Mouse (Mus musculus) left cerebral cortex, postnatal 25 days (tissue): ENCODE data around the gene Psg25. TPM values are rescaled to one million over a fixed set of nuclear protein-coding genes. Genes with fewer than 3 reads are reported as not detected.
"Not testable (repeated sequence)": the region's sequence is repeated elsewhere in the genome, so short reads cannot be mapped to it uniquely, and the experiment has no call there.

Experiments
- DNase-seq, 2 experiments: peaks; one replicate each; pipeline ENCODE4 v3.0.0; 2022; ENCODE audit warnings: low spot score in 2 of 2, mixed read lengths in 1 of 2
- intact Hi-C: fragments of 180-260 bp; cut with DNase I; formaldehyde crosslinking; loops from one replicate; pipeline ENCODE4 v1.15.1; 2025
- total RNA-seq, 2 experiments: library from RNA; stranded (reverse); gene quantifications; 2 replicates each; pipeline ENCODE4 v1.2.3; 2021

Psg25 gene
- total RNA-seq: not detected

- intact Hi-C loops: no loop called here
- DNase-seq: no peak
These were observed at the start of gene Psg25 for GRCm38 (mm10) chr7:18532169-18532568. TSS of gene Psg25 (minus strand) at chr7:18532269.

- intact Hi-C loops: loop anchor here (10.0 kb wide), 1 partner anchor 58 kb away; no protein-coding TSS in a partner anchor
- DNase-seq: no peak
These were observed 35.1 kb upstream of the Psg25 start, which contains the start of gene Psg27 for GRCm38 (mm10) chr7:18567205-18567604. TSS of gene Psg27 (minus strand) at chr7:18567305.

GRCm38 (mm10) chr7:18559850-18560249, 27.8 kb upstream of the Psg25 start:
- DNase-seq: no peak
- intact Hi-C loops: loop anchor here (10.0 kb wide), 1 partner anchor 65 kb away; no protein-coding TSS in a partner anchor

- DNase-seq, intact Hi-C loops: not testable (repeated sequence)
These were observed 23.7 kb upstream of the Psg25 start for GRCm38 (mm10) chr7:18555751-18556150.

- DNase-seq: no peak
- intact Hi-C loops: no loop called here
These were observed 1.4 kb upstream of the Psg25 start for GRCm38 (mm10) chr7:18533420-18533819.

GRCm38 (mm10) chr7:18524668-18525067, 7.4 kb downstream of the Psg25 start:
- DNase-seq: no peak
- intact Hi-C loops: no loop called here

GRCm38 (mm10) chr7:18512848-18513247, 19.2 kb downstream of the Psg25 start:
- intact Hi-C loops, DNase-seq: not testable (repeated sequence)

- intact Hi-C loops, DNase-seq: not testable (repeated sequence)
These were observed 19.7 kb downstream of the Psg25 start for GRCm38 (mm10) chr7:18512417-18512816.

- intact Hi-C loops: no loop called here
- no peak for DNase-seq
These were observed 20.6 kb downstream of the Psg25 start for GRCm38 (mm10) chr7:18511479-18511878.

GRCm38 (mm10) chr7:18484077-18484476, 48.0 kb downstream of the Psg25 start, which contains the start of gene Psg26:
TSS of gene Psg26 (minus strand) at chr7:18484177.
- intact Hi-C loops: no loop called here
- DNase-seq: no peak

Other genes starting within 250 kb of the Psg25 start
- gene Psg18, start 177.3 kb downstream of the Psg25 start, total RNA-seq: not detected
- gene Psg28, start 100.2 kb downstream of the Psg25 start, total RNA-seq: not detected
- gene Psg26, start 48.1 kb downstream of the Psg25 start, total RNA-seq: not detected
- gene Psg27, start 35.0 kb upstream of the Psg25 start, total RNA-seq: not detected
- not detected for gene Psg23, start 84.2 kb upstream of the Psg25 start, total RNA-seq
- gene Psg21, start 124.5 kb upstream of the Psg25 start, total RNA-seq: not detected
- not detected for gene Psg20, start 153.9 kb upstream of the Psg25 start, total RNA-seq
- gene Psg22, start 185.8 kb upstream of the Psg25 start, total RNA-seq: not detected